Mouse (Mus musculus) urinary bladder, postnatal 14 days (tissue): Measurements from ENCODE around the gene Eif3d.

ENCODE experiments used
- DNase-seq: peaks from one replicate; pipeline ENCODE4 v3.0.0; 2021; ENCODE audit warnings: low spot score

Eif3d gene

DNA sequence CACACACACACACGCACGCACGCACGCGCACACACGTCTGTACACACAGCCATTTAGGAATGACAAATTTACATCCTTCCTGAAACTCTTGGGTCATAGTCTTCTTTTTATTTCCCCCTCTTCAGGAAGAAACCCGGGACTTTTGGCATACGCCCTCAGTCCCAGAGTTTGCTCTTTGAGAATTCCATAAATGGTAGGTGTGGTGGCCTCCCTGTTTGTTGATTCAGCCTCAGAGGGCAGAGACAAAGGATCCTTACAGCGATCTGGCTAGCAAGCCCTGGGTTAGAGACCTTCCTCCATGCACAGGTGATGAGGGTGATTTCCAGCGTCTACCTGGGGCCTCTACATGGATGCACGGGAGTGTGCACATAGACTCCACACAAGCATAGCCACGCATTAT lies 51.2 kb downstream of the Eif3d start:
- DNase-seq = no peak

DNA sequence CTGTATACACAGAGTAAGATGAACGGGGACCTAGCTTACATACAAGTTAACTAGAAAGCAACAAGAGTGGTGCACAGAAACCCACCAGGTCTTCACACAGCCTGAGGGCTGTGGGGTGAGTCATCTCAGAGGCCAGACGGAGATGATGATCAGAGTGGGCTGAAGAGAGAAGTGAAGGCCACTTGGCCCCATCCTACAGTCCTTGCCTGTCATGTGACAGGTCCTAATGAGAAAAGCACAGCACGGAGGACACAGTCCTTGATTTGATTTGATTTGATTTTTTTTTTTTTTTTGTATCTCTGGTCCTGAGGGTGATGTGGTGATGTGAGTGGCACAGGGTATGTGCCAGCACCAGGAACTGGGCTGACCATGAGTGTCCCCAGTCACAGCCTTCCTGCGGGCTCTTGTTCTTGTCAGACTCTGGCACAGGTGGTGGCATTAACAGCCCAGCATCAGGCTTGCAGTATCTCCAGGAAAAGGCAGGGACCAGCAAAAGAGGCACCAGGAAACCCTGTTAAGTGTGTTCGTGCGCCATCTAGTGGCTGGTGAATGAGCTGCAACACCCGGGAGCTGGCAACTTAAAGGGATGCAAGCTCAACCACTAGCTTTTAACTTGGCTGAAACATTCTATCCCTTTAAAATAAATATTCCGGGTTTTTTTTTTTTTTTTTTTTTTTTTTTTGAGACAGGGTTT lies 53.6 kb downstream of the Eif3d start:
- peak; percentile 94 for DNase-seq

DNA sequence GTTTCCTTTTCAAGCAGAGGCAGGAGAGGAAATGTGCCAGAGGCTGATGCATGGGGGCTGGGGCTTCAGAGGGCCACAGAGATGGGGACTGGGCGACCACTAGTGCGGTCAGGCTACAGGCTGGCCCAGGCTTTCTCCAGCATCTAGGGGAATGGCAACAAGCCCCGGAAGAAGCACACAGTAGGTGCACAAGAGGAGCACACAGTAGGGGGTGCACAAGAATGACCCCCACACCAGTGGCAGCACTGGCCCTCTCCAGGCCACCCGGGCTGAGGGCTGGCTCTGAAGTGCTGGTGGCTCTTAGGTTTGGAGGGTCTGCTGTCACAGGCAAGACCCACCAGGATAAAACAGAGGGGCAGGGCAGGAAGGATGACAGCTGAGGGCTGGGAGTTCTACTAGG lies 55.3 kb downstream of the Eif3d start:
- no peak for DNase-seq

DNA sequence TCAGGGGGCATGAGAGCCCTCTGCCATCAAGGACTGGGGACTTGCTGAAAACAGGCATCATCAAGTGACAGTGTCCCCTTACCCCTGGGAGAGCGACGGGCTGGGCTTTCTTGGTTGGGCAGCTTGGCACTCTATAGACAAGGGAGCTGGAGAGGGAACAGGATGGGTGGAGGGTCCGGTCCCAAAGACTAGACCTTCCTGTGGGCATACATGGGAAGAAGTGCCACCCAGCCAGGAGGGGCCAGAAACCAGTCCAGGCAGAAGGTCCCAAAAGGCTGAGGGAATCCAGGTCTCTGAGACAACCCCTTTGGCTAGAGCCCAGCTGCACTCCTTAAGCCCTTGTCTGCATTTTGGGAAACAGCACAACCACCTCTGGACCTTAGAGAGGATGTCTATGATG lies 56.1 kb downstream of the Eif3d start:
- DNase-seq = no peak

DNA sequence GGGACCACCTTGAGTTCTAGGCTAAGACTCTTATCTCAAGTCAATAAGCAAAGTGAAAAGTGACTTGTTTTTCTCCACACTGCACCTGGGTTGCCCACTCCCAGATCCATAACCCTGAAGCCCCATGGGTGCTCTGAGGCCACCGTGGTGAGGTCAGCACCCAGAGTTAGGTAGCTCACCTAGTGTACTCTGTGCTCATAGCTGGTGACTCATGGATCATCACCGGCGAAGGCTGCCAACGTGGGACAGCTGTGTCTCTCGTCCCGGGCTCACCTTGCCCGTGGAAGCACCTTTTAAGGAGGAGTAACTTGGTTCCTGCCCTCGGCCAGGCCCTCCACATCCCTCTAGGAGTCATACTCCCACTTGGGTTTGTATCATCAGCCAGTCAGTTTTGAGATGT lies 57.6 kb downstream of the Eif3d start:
- DNase-seq = no peak

DNA sequence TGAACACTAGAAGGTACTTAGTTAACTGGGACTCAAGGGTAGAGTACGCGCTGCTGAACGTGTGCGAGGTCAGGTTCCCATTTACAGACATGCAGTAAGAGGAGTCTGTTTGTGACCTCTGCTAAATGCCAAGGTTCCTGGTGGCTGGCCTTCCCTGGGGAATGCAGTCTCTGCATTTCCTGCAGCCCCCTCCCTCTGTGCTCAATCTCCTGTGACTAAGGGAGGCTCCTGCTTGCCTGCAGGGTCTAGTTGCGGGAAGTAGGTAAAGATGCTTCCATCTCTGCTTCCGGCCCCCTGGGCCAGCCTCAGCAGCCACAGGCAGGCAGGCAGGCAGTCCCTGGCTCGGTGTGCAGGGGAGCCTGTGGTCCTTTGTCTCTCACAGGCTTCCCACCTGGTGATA lies 58.0 kb downstream of the Eif3d start:
- DNase-seq = no peak

DNA sequence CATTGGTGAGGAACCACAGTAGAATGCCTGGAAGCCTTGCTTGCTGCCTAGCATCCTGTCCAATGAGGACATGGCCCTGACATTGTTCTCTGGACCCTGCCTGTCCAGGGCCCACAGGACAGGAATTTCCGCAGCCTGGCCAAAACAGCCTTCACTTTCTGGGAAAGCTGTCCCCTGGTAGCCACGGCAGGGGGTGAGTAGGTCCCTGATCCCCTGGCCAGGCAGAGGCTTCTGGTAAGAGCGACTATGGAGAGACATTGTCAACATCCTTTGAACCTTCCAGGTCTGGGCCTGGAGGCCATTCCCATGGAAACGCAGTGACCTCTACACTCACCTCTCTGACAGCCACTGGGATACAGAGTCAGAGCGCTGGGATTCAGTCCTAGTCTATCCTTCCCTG lies 58.6 kb downstream of the Eif3d start:
- DNase-seq = no peak

DNA sequence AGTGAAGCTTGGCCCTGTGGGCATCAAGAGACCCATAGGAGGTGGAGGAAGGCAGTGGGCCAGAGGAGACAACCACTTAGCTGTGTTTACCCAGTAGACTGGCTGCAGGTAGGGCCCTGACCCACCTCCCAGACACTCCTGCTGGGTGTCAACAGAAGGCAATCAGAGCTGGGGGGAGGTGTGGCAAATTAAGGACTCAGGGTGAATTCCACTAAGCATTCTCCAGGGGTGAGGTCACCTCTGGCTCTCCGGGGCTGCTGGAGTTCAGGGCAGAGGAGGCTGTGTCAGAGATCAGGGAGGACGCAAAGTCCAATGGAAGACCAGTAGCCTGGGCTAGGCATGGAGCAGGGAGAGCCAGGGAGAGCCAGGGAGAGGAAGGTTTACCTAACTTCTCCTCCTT lies 59.5 kb downstream of the Eif3d start:
- DNase-seq = peak; percentile 63
